Mouse (Mus musculus): ENCODE results near the gene Gm15557.

Gene Gm15557

GRCm38 (mm10) chr2:155952006-155952405, 11.5 kb downstream of the Gm15557 start:
- peak in 1 of 2 experiments; percentile 43 for DNase-seq

DNA sequence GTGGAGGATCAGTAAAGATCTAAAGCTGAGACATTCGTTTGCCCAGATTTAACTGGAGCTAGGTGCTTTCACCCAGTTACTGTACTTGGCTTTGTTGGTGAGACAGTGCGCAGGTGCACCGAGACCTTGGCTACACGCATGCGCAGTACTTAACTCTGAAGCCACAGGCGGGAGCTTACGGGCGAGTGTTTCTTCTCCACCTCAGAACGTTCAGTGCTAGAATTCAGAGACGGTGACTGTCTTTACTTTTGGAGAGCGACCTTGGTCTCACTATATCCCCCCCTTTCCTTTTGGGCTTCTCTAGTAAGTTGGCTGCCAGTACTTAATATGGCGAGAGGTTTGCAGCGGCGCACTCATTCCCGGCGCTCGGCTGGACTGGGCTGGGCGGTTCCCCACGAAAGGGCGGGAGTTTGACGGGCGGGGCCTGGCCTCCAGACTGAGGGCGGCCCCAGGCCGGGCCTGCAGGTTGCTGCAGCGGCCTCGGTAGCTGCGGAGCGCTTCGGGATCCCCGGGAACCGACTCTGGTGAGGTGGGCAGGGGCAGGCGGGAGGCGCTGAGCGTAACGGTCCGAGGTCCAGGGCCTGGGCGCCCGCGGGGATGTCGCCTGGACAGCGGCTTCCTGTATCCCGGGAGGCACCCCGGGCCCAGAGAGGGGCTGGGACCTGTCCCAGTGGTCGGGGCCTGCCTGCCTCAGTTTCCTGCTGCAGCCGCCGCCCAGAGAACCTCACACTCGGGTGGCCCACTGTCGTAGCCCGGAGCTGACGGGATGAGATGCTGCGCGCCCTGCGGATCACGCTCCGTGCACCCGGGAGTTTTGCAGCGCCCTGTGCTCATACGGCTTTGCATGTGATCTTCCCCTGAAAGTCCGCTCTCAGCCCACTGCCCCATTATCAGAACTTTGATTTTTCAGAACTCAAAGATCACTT, 15.9 kb downstream of the Gm15557 start, which contains the start of gene Cep250:
TSS of gene Cep250 (plus strand) at position 325 of the 926 bp plus-strand sequence.
- DNase-seq, result peak; percentile 83 to 84

DNA sequence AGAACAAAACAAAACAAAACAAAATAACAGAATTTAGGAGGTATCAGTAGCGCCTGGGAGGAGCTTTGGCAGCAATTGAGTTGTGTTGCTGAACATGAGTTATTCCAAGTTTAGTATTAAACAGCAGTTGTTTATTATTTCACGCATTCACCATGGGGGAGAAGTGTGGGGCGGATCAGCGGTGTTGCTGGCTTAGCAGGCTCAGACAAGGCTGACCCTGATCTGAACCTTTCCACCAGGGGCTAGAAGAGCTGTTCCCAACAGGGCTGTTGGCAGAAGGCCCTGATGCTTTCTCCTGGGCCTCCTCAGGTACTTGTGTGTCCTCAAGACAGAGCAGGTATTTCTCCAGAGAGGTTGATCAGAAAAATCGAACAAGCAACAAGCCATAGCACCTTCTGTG, 19.5 kb downstream of the Gm15557 start:
- DNase-seq, result no peak

- peak in 1 of 2 experiments; percentile 30 for DNase-seq
Measured at GRCm38 (mm10) chr2:155961862-155962261, 21.3 kb downstream of the Gm15557 start.

DNA sequence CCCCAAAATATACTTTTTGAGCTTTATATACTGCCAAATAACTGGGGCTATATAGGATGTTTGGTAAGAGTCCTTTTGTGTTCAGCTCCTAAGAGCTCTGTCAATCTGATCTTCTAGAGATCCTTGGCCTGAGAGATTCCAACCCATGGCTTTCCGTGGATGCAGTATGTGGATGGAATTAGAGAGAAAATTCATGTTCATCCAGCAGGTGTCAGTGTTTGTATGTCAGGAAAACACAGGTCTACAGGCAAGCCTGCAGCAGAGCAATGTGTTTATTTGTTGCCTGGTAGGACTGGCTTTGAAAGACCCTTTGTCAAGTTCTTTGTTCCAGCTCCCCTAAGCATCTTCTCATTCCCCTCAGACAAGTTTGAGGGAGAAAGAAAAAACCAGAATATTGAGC, 22.5 kb downstream of the Gm15557 start:
- no peak for DNase-seq

DNA sequence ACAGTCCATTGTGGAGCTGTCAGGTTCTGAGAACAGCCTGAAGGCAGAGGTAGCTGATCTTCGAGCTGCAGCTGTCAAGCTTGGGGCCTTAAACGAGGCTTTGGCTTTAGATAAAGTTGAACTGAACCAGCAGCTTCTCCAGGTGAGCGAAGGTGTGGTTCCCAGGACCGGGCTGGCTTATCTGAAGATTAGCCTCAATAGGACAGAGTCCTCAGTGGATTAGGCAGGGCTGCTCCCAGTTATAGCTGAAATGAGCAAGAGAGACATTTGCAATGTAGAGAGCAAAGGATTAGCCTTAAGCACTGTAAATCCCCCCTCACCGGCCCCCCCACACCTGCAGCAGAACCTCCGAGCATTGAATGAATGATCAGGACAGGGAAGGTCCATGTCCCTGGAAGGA, 32.8 kb downstream of the Gm15557 start:
- DNase-seq, result no peak

DNA sequence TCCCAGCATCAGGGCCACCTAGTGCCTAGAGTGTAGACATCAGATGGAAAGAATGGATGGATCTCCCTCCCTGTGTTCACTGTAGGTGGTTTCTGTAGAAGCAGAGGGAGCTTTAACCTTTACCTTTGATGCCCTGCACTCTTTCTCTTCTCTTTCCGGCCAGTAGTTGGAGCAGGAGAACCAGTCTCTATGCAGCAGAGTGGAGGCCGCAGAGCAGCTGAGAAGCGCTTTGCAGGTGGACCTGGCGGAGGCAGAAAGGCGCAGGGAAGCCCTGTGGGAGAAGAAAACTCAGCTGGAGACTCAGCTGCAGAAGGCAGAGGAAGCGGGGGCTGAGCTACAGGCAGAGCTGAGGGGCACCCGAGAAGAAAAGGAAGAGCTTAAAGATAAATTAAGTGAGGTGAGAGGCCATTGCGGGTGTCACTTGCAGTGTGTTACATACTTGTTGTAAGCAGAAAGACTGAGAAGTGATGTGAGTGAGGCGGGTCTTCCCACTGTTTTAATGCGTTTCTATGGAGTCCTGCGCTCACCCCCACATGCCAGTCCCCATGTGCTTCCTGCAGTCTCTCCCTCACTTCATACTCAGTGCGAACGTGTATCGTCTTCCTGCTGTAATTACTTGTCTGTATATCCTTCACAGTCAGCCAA, 33.7 kb downstream of the Gm15557 start:
- DNase-seq, result peak in 1 of 2 experiments; percentile 27

GRCm38 (mm10) chr2:155979328-155979991, 38.9 kb downstream of the Gm15557 start:
- peak; percentile 63 to 66 for DNase-seq

GRCm38 (mm10) chr2:155985776-155986175, 45.2 kb downstream of the Gm15557 start:
- DNase-seq, result no peak

- DNase-seq, result no peak
Measured at GRCm38 (mm10) chr2:155987131-155987530, 46.6 kb downstream of the Gm15557 start.

DNA sequence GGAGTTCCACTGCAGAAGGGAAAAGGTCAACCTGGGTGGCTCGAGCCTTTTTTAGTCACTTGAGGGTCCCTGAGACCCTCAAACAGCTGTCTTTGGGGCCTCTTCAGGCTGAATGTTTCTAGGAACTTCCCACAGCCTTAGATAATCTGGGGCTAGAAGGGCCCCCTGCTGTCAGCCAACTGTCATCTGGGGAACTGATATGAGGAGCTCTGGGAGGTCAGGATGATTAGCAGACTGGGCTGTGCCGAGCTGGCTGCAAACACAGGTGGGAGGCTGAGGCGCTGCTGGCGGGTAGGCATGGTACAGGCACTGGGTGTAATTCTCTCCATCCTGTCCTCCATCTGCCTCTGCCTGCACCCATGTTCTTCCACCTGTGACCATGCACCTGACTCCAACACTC, 48.6 kb downstream of the Gm15557 start:
- no peak for DNase-seq

- DNase-seq, result no peak
Measured at GRCm38 (mm10) chr2:155991151-155991550, 50.6 kb downstream of the Gm15557 start.

DNA sequence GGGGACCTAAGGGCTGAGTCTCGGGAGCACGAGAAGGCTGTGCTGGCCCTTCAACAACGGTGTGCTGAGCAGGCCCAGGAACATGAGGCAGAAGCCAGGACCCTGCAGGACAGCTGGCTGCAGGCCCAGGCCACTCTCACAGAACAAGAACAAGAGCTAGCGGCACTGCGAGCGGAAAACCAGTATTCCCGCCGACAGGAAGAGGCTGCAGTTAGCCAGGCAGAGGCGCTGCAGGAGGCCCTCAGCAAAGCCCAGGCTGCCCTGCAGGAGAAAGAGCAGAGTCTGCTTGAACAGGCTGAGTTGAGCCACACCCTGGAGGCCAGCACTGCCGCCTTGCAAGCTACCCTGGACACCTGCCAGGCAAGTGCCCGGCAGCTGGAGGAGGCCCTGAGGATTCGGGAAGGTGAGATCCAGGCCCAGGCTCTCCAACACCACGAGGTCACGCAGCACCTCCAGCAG, 51.4 kb downstream of the Gm15557 start:
- DNase-seq, result no peak

Measured in spleen, adult 18-20 months (tissue).